Mouse (Mus musculus) ZHBTc4 (cell line): ENCODE measurements around the gene Tll2.

ENCODE experiments used
- DNase-seq: peaks from one replicate; pipeline ENCODE4 v3.0.0-alpha.2; 2011; ENCODE audit warnings: low read depth, low spot score

Tll2 gene

GRCm38 (mm10) chr19:41206811-41207344 is at the start of gene Tll2:
Gene Tll2, minus strand, starts transcription at chr19:41206835.
- DNase-seq = peak; percentile 78

GRCm38 (mm10) chr19:41254584-41254983 is 47.9 kb upstream of the Tll2 start:
- no peak for DNase-seq

- peak; percentile 11 for DNase-seq
Observed at GRCm38 (mm10) chr19:41248968-41249367, 42.3 kb upstream of the Tll2 start.

- no peak for DNase-seq
Observed at GRCm38 (mm10) chr19:41248271-41248670, 41.6 kb upstream of the Tll2 start.

- no peak for DNase-seq
Observed at GRCm38 (mm10) chr19:41246271-41246670, 39.6 kb upstream of the Tll2 start.

- peak; percentile 65 for DNase-seq
Observed at GRCm38 (mm10) chr19:41244581-41244980, 37.9 kb upstream of the Tll2 start.

- no peak for DNase-seq
Observed at GRCm38 (mm10) chr19:41241997-41242396, 35.4 kb upstream of the Tll2 start.

GRCm38 (mm10) chr19:41233698-41234097 is 27.1 kb upstream of the Tll2 start:
- no peak for DNase-seq

GRCm38 (mm10) chr19:41208326-41208725 is 1.7 kb upstream of the Tll2 start:
- DNase-seq = no peak

- DNase-seq = peak; percentile 57
Observed at GRCm38 (mm10) chr19:41206041-41206810, 409 bp downstream of the Tll2 start.

GRCm38 (mm10) chr19:41204159-41205081 is 2.2 kb downstream of the Tll2 start:
- peak; percentile 37 for DNase-seq

GRCm38 (mm10) chr19:41197606-41198005 is 9.0 kb downstream of the Tll2 start:
- no peak for DNase-seq

GRCm38 (mm10) chr19:41193379-41193778 is 13.3 kb downstream of the Tll2 start:
- DNase-seq = no peak

GRCm38 (mm10) chr19:41192953-41193352 is 13.7 kb downstream of the Tll2 start:
- no peak for DNase-seq

GRCm38 (mm10) chr19:41191724-41192123 is 14.9 kb downstream of the Tll2 start:
- peak; percentile 53 for DNase-seq

GRCm38 (mm10) chr19:41190876-41191434 is 15.7 kb downstream of the Tll2 start:
- DNase-seq = no peak

- DNase-seq = no peak
Observed at GRCm38 (mm10) chr19:41177331-41177730, 29.3 kb downstream of the Tll2 start.

GRCm38 (mm10) chr19:41176881-41177280 is 29.8 kb downstream of the Tll2 start:
- no peak for DNase-seq

GRCm38 (mm10) chr19:41165914-41166235 is 40.8 kb downstream of the Tll2 start:
- DNase-seq = no peak

- no peak for DNase-seq
Observed at GRCm38 (mm10) chr19:41165144-41165913, 41.3 kb downstream of the Tll2 start.

- no peak for DNase-seq
Observed at GRCm38 (mm10) chr19:41164447-41165095, 42.1 kb downstream of the Tll2 start.
